Mouse (Mus musculus) liver, postnatal 0 days (tissue): ENCODE results near the gene Sltm. TPM values are rescaled to one million over a fixed set of nuclear protein-coding genes. Genes with fewer than 3 reads are reported as not detected.
"Not testable (repeated sequence)": the region's sequence is repeated elsewhere in the genome, so short reads cannot be mapped to it uniquely, and the experiment has no call there.

ENCODE experiments used
- ATAC-seq: fragments of 200-750 bp; cut with Nextera tagmentation; 2 replicates; pipeline ENCODE4 v1.8.0; 2017; ENCODE audit warnings: mild to moderate bottlenecking, moderate library complexity
- DNase-seq: peaks from one replicate; pipeline ENCODE4 v3.0.0-alpha.2; 2016
- H3K27ac ChIP-seq: fragments of 300-500 bp; sonication (generic); 2 replicates; pipeline ENCODE4 v1.5.1; 2014; ENCODE audit warnings: antibody characterized with exemption, moderate library complexity, mild to moderate bottlenecking, low read depth
- H3K27me3 ChIP-seq: fragments of 300-500 bp; sonication (generic); 2 replicates; pipeline ENCODE4 v1.6.1; 2014; ENCODE audit warnings: low read length, control low read depth, mixed read lengths; ENCODE audit not compliant: insufficient read depth
- H3K36me3 ChIP-seq: fragments of 300-500 bp; sonication (generic); replicated peaks from 2 replicates; pipeline ENCODE4 v1.6.1; 2014; ENCODE audit warnings: mild to moderate bottlenecking, control low read depth, low read length, moderate library complexity, mixed read lengths; ENCODE audit not compliant: insufficient read depth
- H3K4me1 ChIP-seq: fragments of 300-500 bp; sonication (generic); 2 replicates; pipeline ENCODE4 v1.6.1; 2014; ENCODE audit warnings: antibody characterized with exemption, mild to moderate bottlenecking, control low read depth; ENCODE audit not compliant: insufficient read depth
- H3K4me2 ChIP-seq: fragments of 300-500 bp; sonication (generic); 2 replicates; pipeline ENCODE4 v1.6.1; 2014; ENCODE audit warnings: low read depth, mild to moderate bottlenecking, low read length, moderate library complexity, mixed read lengths
- H3K4me3 ChIP-seq: fragments of 300-500 bp; sonication (generic); 2 replicates; pipeline ENCODE4 v1.5.1; 2014; ENCODE audit warnings: low read depth, low read length
- H3K9ac ChIP-seq: fragments of 300-500 bp; sonication (generic); replicated peaks from 2 replicates; pipeline ENCODE4 v1.6.1; 2014; ENCODE audit warnings: mild to moderate bottlenecking, moderate library complexity
- H3K9me3 ChIP-seq: fragments of 300-500 bp; sonication (generic); 2 replicates; pipeline ENCODE4 v1.6.1; 2016; ENCODE audit warnings: mild to moderate bottlenecking, control low read depth, low read length, mixed read lengths
- CTCF ChIP-seq: sonication (generic); IDR thresholded peaks from 2 replicates; pipeline ENCODE4 v1.5.1; 2016; ENCODE audit warnings: antibody characterized with exemption, low read depth
- EP300 ChIP-seq: IDR thresholded peaks from 2 replicates; pipeline ENCODE4 v1.6.1; 2016; ENCODE audit warnings: antibody characterized with exemption, low read depth, mild to moderate bottlenecking
- WGBS: fragments of 180-500 bp; shearing (Covaris S2); extraction: QIAGEN DNeasy Blood & Tissue Kit; methylation state at CpG from one replicate; pipeline ENCODE4 v1.1.7; 2014; ENCODE audit not compliant: insufficient replicate concordance; 5-methylcytosine and 5-hydroxymethylcytosine counted together
- polyA plus RNA-seq: library from polyadenylated mRNA; unstranded; fragments of >200 nt; fragmentation: Nextera tagmentation; extraction: Ambion mirVana; gene quantifications from 2 replicates; pipeline ENCODE4 v1.2.1, GENCODE M21; 2015

The Sltm gene
- polyA plus RNA-seq, 1 experiment from 2014 or later, result 12.3 TPM

GRCm38 (mm10) chr9:70544831-70545230 is 2.3 kb downstream of the Sltm start:
- no peak overlapping the region for H3K4me2 ChIP-seq
- no peaks in the 10 kb centered on the region for H3K27me3 ChIP-seq
- 64% methylated on average over 1 of the region's 1 CpGs for WGBS
- ATAC-seq (no peak), DNase-seq (no peak)
- no peak overlapping the region for H3K4me3 ChIP-seq
- H3K4me1 ChIP-seq, result peaks cover 10% of the 10 kb centered on the region
- H3K9ac ChIP-seq, result no peak overlapping the region
- H3K36me3 ChIP-seq, result peaks cover 5% of the 10 kb centered on the region; the same call in 1 of the 2 replicates
- H3K27ac ChIP-seq, result no peak overlapping the region
- no peak for TF ChIP-seq CTCF
- no peak for TF ChIP-seq EP300
- H3K9me3 ChIP-seq, result no peaks in the 10 kb centered on the region

GRCm38 (mm10) chr9:70546576-70546975 is 4.0 kb downstream of the Sltm start:
- ATAC-seq, result not testable (repeated sequence)
- 65% methylated on average over 2 of the region's 3 CpGs for WGBS

DNA sequence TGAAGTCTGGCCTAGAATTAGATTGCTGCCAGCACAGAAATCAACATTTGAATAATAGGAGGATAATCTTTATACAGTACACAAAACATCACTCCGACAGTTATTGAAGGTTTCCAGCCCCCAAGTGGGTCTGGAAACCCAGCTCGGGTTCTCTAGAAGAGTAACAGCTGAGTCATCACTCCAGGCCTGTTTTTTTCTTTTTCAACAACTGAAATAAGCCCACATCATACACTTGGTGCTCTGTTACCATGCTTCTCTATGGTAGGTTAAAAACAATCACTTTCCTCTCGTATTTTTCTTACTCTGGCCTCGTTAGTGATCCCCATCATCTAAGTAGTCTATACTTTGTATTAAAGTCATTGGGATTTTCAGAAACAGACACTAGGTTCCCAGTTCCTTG is 5.8 kb downstream of the Sltm start:
- 79% methylated on average over 4 of the region's 4 CpGs for WGBS
- Histone ChIP-seq H3K9me3 (no peaks in the 10 kb centered on the region; the same call in 1 of the 2 replicates), H3K9ac (no peak overlapping the region), H3K4me2 (no peak overlapping the region), H3K27me3 (no peaks in the 10 kb centered on the region), H3K36me3 (peaks cover 13% of the 10 kb centered on the region; the same call in 1 of the 2 replicates), H3K4me3 (no peak overlapping the region), H3K27ac (no peak overlapping the region), H3K4me1 (peaks cover 4% of the 10 kb centered on the region)
- no peak for TF ChIP-seq EP300
- no peak for TF ChIP-seq CTCF
- no peak for ATAC-seq
- DNase-seq, result no peak

More at GRCm38 (mm10) chr9:70546576-70546975, 4.0 kb downstream of the Sltm start:
- H3K27ac ChIP-seq, H3K4me3 ChIP-seq, H3K9me3 ChIP-seq, H3K36me3 ChIP-seq, H3K27me3 ChIP-seq, H3K4me1 ChIP-seq, H3K9ac ChIP-seq, DNase-seq, H3K4me2 ChIP-seq: not testable (repeated sequence)

DNA sequence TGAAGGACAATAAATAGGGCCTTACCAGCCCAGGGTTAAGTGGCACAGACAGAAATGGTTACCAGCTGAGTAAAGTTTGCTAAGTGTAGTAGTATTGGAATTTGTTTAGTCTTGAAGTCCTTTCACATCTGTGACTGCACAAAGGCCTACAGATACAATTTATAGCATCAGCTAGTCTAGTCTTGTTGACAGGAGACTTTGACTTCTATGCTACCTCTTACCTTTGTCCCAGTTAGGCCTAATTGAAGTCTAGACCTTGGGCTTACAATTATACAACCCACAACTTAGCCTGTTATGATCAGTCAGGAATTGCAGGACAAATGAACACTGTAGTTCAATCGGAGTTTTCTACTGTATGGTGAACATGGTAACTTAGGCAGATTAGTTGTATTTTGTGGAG is 9.0 kb downstream of the Sltm start:
- Histone ChIP-seq H3K9ac (no peak overlapping the region), H3K9me3 (no peaks in the 10 kb centered on the region; the same call in 1 of the 2 replicates), H3K36me3 (peaks cover 15% of the 10 kb centered on the region; the same call in 1 of the 2 replicates), H3K4me2 (no peak overlapping the region), H3K27ac (no peak overlapping the region), H3K27me3 (no peaks in the 10 kb centered on the region), H3K4me3 (no peak overlapping the region), H3K4me1 (no peaks in the 10 kb centered on the region)
- TF ChIP-seq CTCF (no peak), EP300 (no peak)
- ATAC-seq (no peak), DNase-seq (no peak)
- WGBS, result 96% methylated on average over 1 of the region's 1 CpGs

- ATAC-seq, H3K4me2 ChIP-seq, H3K27ac ChIP-seq, H3K27me3 ChIP-seq, H3K4me3 ChIP-seq, DNase-seq, H3K9me3 ChIP-seq, H3K4me1 ChIP-seq, H3K9ac ChIP-seq: not testable (repeated sequence)
- peaks cover 15% of the 10 kb centered on the region; the same call in 1 of the 2 replicates for H3K36me3 ChIP-seq
- TF ChIP-seq CTCF, result peak; percentile 27; the same call in 1 of the 2 replicates
- 90% methylated on average over 2 of the region's 2 CpGs for WGBS
Observed at GRCm38 (mm10) chr9:70552233-70552632, 9.7 kb downstream of the Sltm start.

DNA sequence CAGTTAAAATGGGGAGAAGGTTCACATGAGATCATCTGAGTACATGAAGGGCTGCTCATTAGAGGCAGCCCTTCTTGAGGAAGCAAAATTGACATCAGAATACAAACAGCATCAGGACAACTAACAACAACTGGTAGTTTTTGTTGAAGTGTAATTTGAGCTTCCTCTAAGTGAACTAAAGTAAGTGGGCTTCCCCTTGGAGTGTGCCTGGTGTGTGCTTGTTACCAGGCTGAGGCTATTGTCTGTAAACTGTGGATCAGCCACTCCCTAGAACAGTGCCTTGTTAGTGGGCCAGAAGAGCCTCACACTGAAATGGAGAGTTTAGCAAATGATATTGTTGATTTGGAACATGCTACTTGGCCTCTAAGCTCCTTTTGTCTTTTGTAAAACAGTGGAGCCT is 12.9 kb downstream of the Sltm start:
- ATAC-seq (no peak), DNase-seq (no peak)
- no peak overlapping the region for H3K9ac ChIP-seq
- H3K9me3 ChIP-seq, result no peaks in the 10 kb centered on the region; the same call in 1 of the 2 replicates
- H3K36me3 ChIP-seq, result peaks cover 13% of the 10 kb centered on the region
- H3K27me3 ChIP-seq, result no peaks in the 10 kb centered on the region
- H3K4me2 ChIP-seq, result no peak overlapping the region
- no peaks in the 10 kb centered on the region for H3K4me1 ChIP-seq
- no peak overlapping the region for H3K4me3 ChIP-seq
- no peak overlapping the region for H3K27ac ChIP-seq
- no peak for TF ChIP-seq EP300
- TF ChIP-seq CTCF, result no peak

GRCm38 (mm10) chr9:70556796-70557195 is 14.2 kb downstream of the Sltm start:
- DNase-seq, result no peak

More at GRCm38 (mm10) chr9:70556796-70557195, 14.2 kb downstream of the Sltm start:
- H3K4me3 ChIP-seq, result no peak overlapping the region
- H3K9ac ChIP-seq, result no peak overlapping the region
- WGBS, result 86% methylated on average over 5 of the region's 5 CpGs
- TF ChIP-seq EP300 (no peak), CTCF (no peak)
- ATAC-seq, result no peak
- no peak overlapping the region for H3K4me2 ChIP-seq
- H3K27me3 ChIP-seq, result no peaks in the 10 kb centered on the region
- H3K36me3 ChIP-seq, result peaks cover 13% of the 10 kb centered on the region
- H3K4me1 ChIP-seq, result no peaks in the 10 kb centered on the region
- H3K27ac ChIP-seq, result no peak overlapping the region
- H3K9me3 ChIP-seq, result no peaks in the 10 kb centered on the region; the same call in 1 of the 2 replicates
